Mouse (Mus musculus): ENCODE results near the gene Cltc. TPM values are rescaled to one million over a fixed set of nuclear protein-coding genes. Genes with fewer than 3 reads are reported as not detected.

Gene Cltc
- polyA plus RNA-seq, 1 experiment from 2014 or later = 172 TPM

- H3K9ac ChIP-seq (ENCODE audit: low read length) = no peak overlapping the region
- H3K27ac ChIP-seq (replicated peaks in 1 of 2; ENCODE audit: control insufficient read depth in 1 of 2, insufficient read depth in 1 of 2, low read depth in 2 of 2, low read length in 2 of 2) = no peak overlapping the region
- H3K9me3 ChIP-seq (ENCODE audit: control insufficient read depth, low read length) = no peaks in the 10 kb centered on the region
- H3K4me2 ChIP-seq (ENCODE audit: low read length) = no peak overlapping the region
- peaks cover 98% of the 10 kb centered on the region for H3K36me3 ChIP-seq (ENCODE audit: control insufficient read depth, insufficient read depth, low read length)
- no peak overlapping the region for H3K4me3 ChIP-seq (ENCODE audit: control insufficient read depth in 1 of 2, insufficient read depth in 1 of 2, low read depth in 1 of 2, low read length in 2 of 2)
- no peak for ATAC-seq (ENCODE audit: insufficient number of reproducible peaks, insufficient read depth, low FRiP score, low read depth)
- no peaks in the 10 kb centered on the region for H3K27me3 ChIP-seq (ENCODE audit: control insufficient read depth, insufficient read depth, low read length)
- H3K4me1 ChIP-seq (ENCODE audit: control insufficient read depth in 2 of 2, insufficient read depth in 2 of 2, low read length in 2 of 2) = no peaks in the 10 kb centered on the region
- WGBS = 82% methylated on average over 2 of the region's 2 CpGs
Observed at GRCm38 (mm10) chr11:86692546-86692945, 64.8 kb downstream of the Cltc start.

DNA sequence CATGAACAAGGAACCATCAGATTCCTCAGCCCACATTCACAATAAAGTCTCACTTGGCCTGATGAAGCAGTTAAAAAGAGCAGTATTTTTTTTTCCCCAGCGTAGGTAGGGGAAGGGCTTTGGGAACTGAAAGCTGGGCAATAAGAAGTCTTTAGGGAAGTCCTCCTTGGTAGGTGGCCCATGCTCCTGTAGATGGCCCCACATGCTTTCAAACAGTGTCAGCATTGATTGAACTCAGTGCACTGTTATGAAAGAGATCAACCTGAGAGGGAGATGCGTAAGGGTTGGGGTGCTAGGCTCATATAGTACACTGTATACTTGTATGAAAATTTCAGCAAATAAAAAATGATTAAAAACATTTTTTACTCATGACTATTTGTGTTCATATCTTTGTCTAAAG is 65.4 kb downstream of the Cltc start:
- Histone ChIP-seq H3K27me3 (ENCODE audit: control insufficient read depth, insufficient read depth, low read length) (no peaks in the 10 kb centered on the region), H3K9me3 (ENCODE audit: control insufficient read depth, low read length) (no peaks in the 10 kb centered on the region), H3K36me3 (ENCODE audit: control insufficient read depth, insufficient read depth, low read length) (peaks cover 98% of the 10 kb centered on the region)

GRCm38 (mm10) chr11:86691482-86691881 is 65.9 kb downstream of the Cltc start:
- ATAC-seq (ENCODE audit: insufficient number of reproducible peaks, insufficient read depth, low FRiP score, low read depth) = no peak
- H3K27me3 ChIP-seq (ENCODE audit: control insufficient read depth, insufficient read depth, low read length) = no peaks in the 10 kb centered on the region
- H3K9ac ChIP-seq (ENCODE audit: low read length) = no peak overlapping the region
- no peak overlapping the region for H3K4me3 ChIP-seq (ENCODE audit: control insufficient read depth in 1 of 2, insufficient read depth in 1 of 2, low read depth in 1 of 2, low read length in 2 of 2)
- peaks cover 95% of the 10 kb centered on the region for H3K36me3 ChIP-seq (ENCODE audit: control insufficient read depth, insufficient read depth, low read length)
- no peak overlapping the region for H3K27ac ChIP-seq (replicated peaks in 1 of 2; ENCODE audit: control insufficient read depth in 1 of 2, insufficient read depth in 1 of 2, low read depth in 2 of 2, low read length in 2 of 2)
- H3K4me2 ChIP-seq (ENCODE audit: low read length) = no peak overlapping the region
- WGBS = 93% methylated on average over 3 of the region's 3 CpGs
- no peaks in the 10 kb centered on the region for H3K4me1 ChIP-seq (ENCODE audit: control insufficient read depth in 2 of 2, insufficient read depth in 2 of 2, low read length in 2 of 2)
- H3K9me3 ChIP-seq (ENCODE audit: control insufficient read depth, low read length) = no peaks in the 10 kb centered on the region

More for the DNA sequence above, 65.4 kb downstream of the Cltc start:
- H3K27ac ChIP-seq (replicated peaks in 1 of 2; ENCODE audit: control insufficient read depth in 1 of 2, insufficient read depth in 1 of 2, low read depth in 2 of 2, low read length in 2 of 2) = no peak overlapping the region
- no peaks in the 10 kb centered on the region for H3K4me1 ChIP-seq (ENCODE audit: control insufficient read depth in 2 of 2, insufficient read depth in 2 of 2, low read length in 2 of 2)
- no peak overlapping the region for H3K4me2 ChIP-seq (ENCODE audit: low read length)
- 94% methylated on average over 2 of the region's 2 CpGs for WGBS
- no peak overlapping the region for H3K4me3 ChIP-seq (ENCODE audit: control insufficient read depth in 1 of 2, insufficient read depth in 1 of 2, low read depth in 1 of 2, low read length in 2 of 2)
- H3K9ac ChIP-seq (ENCODE audit: low read length) = no peak overlapping the region
- no peak for ATAC-seq (ENCODE audit: insufficient number of reproducible peaks, insufficient read depth, low FRiP score, low read depth)

GRCm38 (mm10) chr11:86690383-86690782 is 67.0 kb downstream of the Cltc start:
- no peaks in the 10 kb centered on the region for H3K27me3 ChIP-seq (ENCODE audit: control insufficient read depth, insufficient read depth, low read length)
- no peak overlapping the region for H3K4me3 ChIP-seq (ENCODE audit: control insufficient read depth in 1 of 2, insufficient read depth in 1 of 2, low read depth in 1 of 2, low read length in 2 of 2)
- no peak overlapping the region for H3K27ac ChIP-seq (replicated peaks in 1 of 2; ENCODE audit: control insufficient read depth in 1 of 2, insufficient read depth in 1 of 2, low read depth in 2 of 2, low read length in 2 of 2)
- H3K9ac ChIP-seq (ENCODE audit: low read length) = no peak overlapping the region
- no peaks in the 10 kb centered on the region for H3K9me3 ChIP-seq (ENCODE audit: control insufficient read depth, low read length)
- ATAC-seq (ENCODE audit: insufficient number of reproducible peaks, insufficient read depth, low FRiP score, low read depth) = no peak
- peaks cover 84% of the 10 kb centered on the region for H3K36me3 ChIP-seq (ENCODE audit: control insufficient read depth, insufficient read depth, low read length)
- 86% methylated on average over 3 of the region's 3 CpGs for WGBS
- peaks cover under 1 to 5% of the 10 kb centered on the region in 2 experiments; a peak in 3 of 4 replicates for H3K4me1 ChIP-seq (ENCODE audit: control insufficient read depth in 2 of 2, insufficient read depth in 2 of 2, low read length in 2 of 2)
- no peak overlapping the region for H3K4me2 ChIP-seq (ENCODE audit: low read length)

DNA sequence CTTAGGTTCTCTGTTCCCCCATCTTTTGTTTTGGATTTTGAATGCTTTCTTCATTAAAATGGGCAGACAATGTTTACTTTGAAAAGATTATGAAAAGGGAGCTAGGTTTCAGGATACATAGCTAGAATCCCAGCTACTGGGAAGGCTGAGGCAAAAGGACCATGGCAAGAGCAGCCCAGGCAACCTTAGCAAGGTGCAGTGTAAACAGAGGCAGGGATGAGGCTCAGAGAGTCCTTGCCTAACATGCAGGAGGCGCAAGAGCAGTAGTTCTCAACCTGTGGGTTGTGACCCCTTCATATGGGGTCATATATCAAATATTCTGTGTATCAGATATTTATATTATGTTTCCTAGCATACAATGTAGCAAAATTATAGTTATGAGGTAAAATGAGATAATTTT is 72.0 kb downstream of the Cltc start:
- Histone ChIP-seq H3K27me3 (ENCODE audit: control insufficient read depth, insufficient read depth, low read length) (no peaks in the 10 kb centered on the region), H3K36me3 (ENCODE audit: control insufficient read depth, insufficient read depth, low read length) (peaks cover 34% of the 10 kb centered on the region), H3K4me2 (ENCODE audit: low read length) (peak overlapping the region; percentile 68), H3K27ac (replicated peaks in 1 of 2; ENCODE audit: control insufficient read depth in 1 of 2, insufficient read depth in 1 of 2, low read depth in 2 of 2, low read length in 2 of 2) (no peak overlapping the region), H3K4me3 (ENCODE audit: control insufficient read depth in 1 of 2, insufficient read depth in 1 of 2, low read depth in 1 of 2, low read length in 2 of 2) (no peak overlapping the region), H3K4me1 (ENCODE audit: control insufficient read depth in 2 of 2, insufficient read depth in 2 of 2, low read length in 2 of 2) (peaks cover 2 to 21% of the 10 kb centered on the region in 2 experiments), H3K9me3 (ENCODE audit: control insufficient read depth, low read length) (no peaks in the 10 kb centered on the region), H3K9ac (ENCODE audit: low read length) (no peak overlapping the region)
- WGBS = 83% methylated on average over 1 of the region's 1 CpGs
- no peak for ATAC-seq (ENCODE audit: insufficient number of reproducible peaks, insufficient read depth, low FRiP score, low read depth)

DNA sequence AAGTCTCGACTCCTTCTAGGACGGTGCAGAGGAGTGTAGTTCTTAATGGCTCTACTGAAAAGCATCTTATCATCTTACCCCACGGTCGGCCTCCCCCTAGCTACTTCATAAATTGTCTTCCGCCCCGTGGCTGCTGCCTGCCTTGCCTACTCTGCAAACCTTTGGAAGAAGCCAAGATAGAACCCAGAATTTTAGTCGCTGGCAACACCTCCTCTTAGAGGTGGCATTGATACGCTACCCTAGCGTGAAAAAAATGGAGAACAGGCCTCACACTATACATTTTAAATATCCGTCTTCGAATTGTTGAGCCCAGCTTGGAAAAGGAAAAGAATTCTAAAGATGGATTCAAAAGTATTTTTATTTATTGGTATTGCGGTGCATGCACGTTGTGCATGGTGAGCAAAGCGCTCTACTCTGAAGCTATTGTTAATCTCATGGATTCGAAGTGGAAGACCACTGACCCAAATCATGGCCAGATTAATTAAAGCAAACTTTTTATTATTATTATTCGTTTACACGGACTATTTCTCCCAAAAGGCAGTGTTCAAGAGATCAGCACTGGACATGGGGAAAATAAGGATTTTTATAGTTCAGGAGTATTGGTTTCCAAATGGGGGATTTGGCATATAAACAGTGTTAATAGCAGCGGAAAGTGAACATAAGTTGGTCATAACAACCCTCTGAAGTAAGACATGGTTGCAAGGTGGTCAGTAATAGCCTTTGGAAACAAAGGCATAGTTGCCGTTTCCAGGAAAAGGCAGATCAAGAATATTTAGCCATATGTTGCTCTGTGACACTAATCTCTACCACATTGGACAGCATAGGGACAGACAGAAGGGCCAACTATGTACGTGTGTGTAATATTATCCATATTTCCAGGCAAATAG is 73.0 kb downstream of the Cltc start:
- 8% methylated on average over 20 of the region's 20 CpGs for WGBS
- Histone ChIP-seq H3K4me3 (ENCODE audit: control insufficient read depth in 1 of 2, insufficient read depth in 1 of 2, low read depth in 1 of 2, low read length in 2 of 2) (peak overlapping the region; percentile 75 to 77), H3K4me2 (ENCODE audit: low read length) (peak overlapping the region; percentile 68)

GRCm38 (mm10) chr11:86683395-86684125 is 73.8 kb downstream of the Cltc start, which contains the start of the genes Vmp1 and Ptrh2:
Vmp1 (minus strand) TSS chr11:86683836.
Ptrh2 (plus strand) TSS chr11:86683985.
- peak within 1 kb of the TSS; percentile 68 for H3K4me2 ChIP-seq (ENCODE audit: low read length)
- peak within 1 kb of the TSS; percentile 85 to 89 for H3K27ac ChIP-seq (replicated peaks in 1 of 2; ENCODE audit: control insufficient read depth in 1 of 2, insufficient read depth in 1 of 2, low read depth in 2 of 2, low read length in 2 of 2)
- peak within 1 kb of the TSS; percentile 88 for H3K9ac ChIP-seq (ENCODE audit: low read length)
- peak within 1 kb of the TSS; percentile 75 to 77 for H3K4me3 ChIP-seq (ENCODE audit: control insufficient read depth in 1 of 2, insufficient read depth in 1 of 2, low read depth in 1 of 2, low read length in 2 of 2)
- H3K27me3 ChIP-seq (ENCODE audit: control insufficient read depth, insufficient read depth, low read length) = no peaks in the 10 kb centered on the region
- peaks cover 17% of the 10 kb centered on the region for H3K36me3 ChIP-seq (ENCODE audit: control insufficient read depth, insufficient read depth, low read length)
- under 1% methylated on average over 56 of the region's 56 CpGs for WGBS
- H3K9me3 ChIP-seq (ENCODE audit: control insufficient read depth, low read length) = no peaks in the 10 kb centered on the region
- H3K4me1 ChIP-seq (ENCODE audit: control insufficient read depth in 2 of 2, insufficient read depth in 2 of 2, low read length in 2 of 2) = peaks cover 2 to 26% of the 10 kb centered on the region in 2 experiments
- ATAC-seq (ENCODE audit: insufficient number of reproducible peaks, insufficient read depth, low FRiP score, low read depth) = peak; percentile 89

More for the DNA sequence above, 73.0 kb downstream of the Cltc start:
- Histone ChIP-seq H3K36me3 (ENCODE audit: control insufficient read depth, insufficient read depth, low read length) (peaks cover 24% of the 10 kb centered on the region), H3K27ac (replicated peaks in 1 of 2; ENCODE audit: control insufficient read depth in 1 of 2, insufficient read depth in 1 of 2, low read depth in 2 of 2, low read length in 2 of 2) (peak overlapping the region; percentile 85 to 89), H3K27me3 (ENCODE audit: control insufficient read depth, insufficient read depth, low read length) (no peaks in the 10 kb centered on the region), H3K9me3 (ENCODE audit: control insufficient read depth, low read length) (no peaks in the 10 kb centered on the region), H3K4me1 (ENCODE audit: control insufficient read depth in 2 of 2, insufficient read depth in 2 of 2, low read length in 2 of 2) (peaks cover 2 to 21% of the 10 kb centered on the region in 2 experiments), H3K9ac (ENCODE audit: low read length) (peak overlapping the region; percentile 88)
- no peak for ATAC-seq (ENCODE audit: insufficient number of reproducible peaks, insufficient read depth, low FRiP score, low read depth)

Data from heart, embryonic 14.5 days (tissue).